Mouse (Mus musculus) heart, embryonic 16.5 days (tissue): ENCODE measurements around the gene Hes2. TPM values are rescaled to one million over a fixed set of nuclear protein-coding genes. Genes with fewer than 3 reads are reported as not detected.

Experiments used
- ATAC-seq: fragments of 200-750 bp; cut with Nextera tagmentation; replicated peaks from 2 replicates; pipeline ENCODE4 v1.8.0; 2017; ENCODE audit warnings: moderate number of reproducible peaks; ENCODE audit not compliant: insufficient read depth, low FRiP score; ENCODE audit errors: extremely low read depth
- H3K27ac ChIP-seq: fragments of 300-500 bp; sonication (generic); 2 replicates; pipeline ENCODE4 v1.5.1; 2014; ENCODE audit warnings: mild to moderate bottlenecking, low read length, control low read depth, moderate library complexity
- H3K27me3 ChIP-seq: fragments of 300-500 bp; sonication (generic); 2 replicates; pipeline ENCODE4 v1.6.1; 2014; ENCODE audit warnings: low read length, mixed read lengths; ENCODE audit not compliant: control insufficient read depth, insufficient read depth
- H3K36me3 ChIP-seq: fragments of 300-500 bp; sonication (generic); 2 replicates; pipeline ENCODE4 v1.6.1; 2014; ENCODE audit not compliant: control insufficient read depth, insufficient read depth
- H3K4me1 ChIP-seq: fragments of 300-500 bp; sonication (generic); 2 replicates; pipeline ENCODE4 v1.6.1; 2014; ENCODE audit warnings: low read length, mixed read lengths; ENCODE audit not compliant: control insufficient read depth, insufficient read depth
- H3K4me2 ChIP-seq: fragments of 300-500 bp; sonication (generic); 2 replicates; pipeline ENCODE4 v1.6.1; 2014; ENCODE audit warnings: low read depth, mild to moderate bottlenecking, control low read depth, low read length
- H3K4me3 ChIP-seq: fragments of 300-500 bp; sonication (generic); 2 replicates; pipeline ENCODE4 v1.5.1; 2014; ENCODE audit warnings: mild to moderate bottlenecking, control low read depth, low read length
- H3K9ac ChIP-seq: fragments of 300-500 bp; sonication (generic); 2 replicates; pipeline ENCODE4 v1.6.1; 2014; ENCODE audit warnings: low read length, control low read depth
- H3K9me3 ChIP-seq: fragments of 300-500 bp; sonication (generic); replicated peaks from 2 replicates; pipeline ENCODE4 v1.6.1; 2016; ENCODE audit warnings: low read length; ENCODE audit not compliant: control insufficient read depth
- WGBS: fragments of 180-500 bp; shearing (Covaris S2); extraction: QIAGEN DNeasy Blood & Tissue Kit; methylation state at CpG from one replicate; pipeline ENCODE4 v1.1.7; 2014; 5-methylcytosine and 5-hydroxymethylcytosine counted together
- polyA plus RNA-seq: library from polyadenylated mRNA; unstranded; fragments of >200 nt; fragmentation: Nextera tagmentation; extraction: Ambion mirVana; gene quantifications from 2 replicates; pipeline ENCODE4 v1.2.1, GENCODE M21; 2015

Gene Hes2
- polyA plus RNA-seq, 1 experiment from 2014 or later, result 0.14 TPM

- H3K9me3 ChIP-seq, result no peaks in the 10 kb centered on the region
- H3K9ac ChIP-seq, result no peak overlapping the region
- H3K4me2 ChIP-seq, result peak overlapping the region; percentile 49
- H3K4me1 ChIP-seq, result peaks cover 27% of the 10 kb centered on the region
- peak overlapping the region; percentile 24 for H3K4me3 ChIP-seq
- no peak overlapping the region for H3K27ac ChIP-seq
- H3K27me3 ChIP-seq, result peaks cover 82% of the 10 kb centered on the region
- 2% methylated on average over 31 of the region's 31 CpGs for WGBS
- H3K36me3 ChIP-seq, result no peaks in the 10 kb centered on the region
- no peak for ATAC-seq
Measured at GRCm38 (mm10) chr4:152120311-152121182, 38.1 kb upstream of the Hes2 start.

GRCm38 (mm10) chr4:152121183-152121505, 37.5 kb upstream of the Hes2 start:
- H3K27me3 ChIP-seq, result peaks cover 88% of the 10 kb centered on the region
- peaks cover 26% of the 10 kb centered on the region for H3K4me1 ChIP-seq
- no peak overlapping the region for H3K9ac ChIP-seq
- H3K27ac ChIP-seq, result no peak overlapping the region
- WGBS, result 2% methylated on average over 12 of the region's 12 CpGs
- no peak for ATAC-seq
- H3K9me3 ChIP-seq, result no peaks in the 10 kb centered on the region
- peak overlapping the region; percentile 49 for H3K4me2 ChIP-seq
- H3K4me3 ChIP-seq, result peak overlapping the region; percentile 24
- H3K36me3 ChIP-seq, result no peaks in the 10 kb centered on the region

- no peak for ATAC-seq
- Histone ChIP-seq H3K36me3 (no peaks in the 10 kb centered on the region), H3K27me3 (peaks cover 90% of the 10 kb centered on the region), H3K27ac (no peak overlapping the region), H3K9ac (no peak overlapping the region), H3K4me3 (no peak overlapping the region), H3K4me1 (peaks cover 31% of the 10 kb centered on the region), H3K9me3 (no peaks in the 10 kb centered on the region), H3K4me2 (peak overlapping the region; percentile 55)
- WGBS, result 17% methylated on average over 13 of the region's 13 CpGs
Measured at GRCm38 (mm10) chr4:152124361-152124961, 34.2 kb upstream of the Hes2 start.

GRCm38 (mm10) chr4:152125161-152126025, 33.3 kb upstream of the Hes2 start:
- Histone ChIP-seq H3K36me3 (no peaks in the 10 kb centered on the region), H3K4me1 (peaks cover 24% of the 10 kb centered on the region), H3K9me3 (no peaks in the 10 kb centered on the region), H3K27ac (no peak overlapping the region), H3K4me2 (peak overlapping the region; percentile 55), H3K9ac (peak overlapping the region; percentile 30; the same call in 1 of the 2 replicates), H3K27me3 (peaks cover 90% of the 10 kb centered on the region), H3K4me3 (peak overlapping the region; percentile 46)
- 7% methylated on average over 56 of the region's 56 CpGs for WGBS
- ATAC-seq, result peak; percentile 30; the same call in 1 of the 2 replicates

- Histone ChIP-seq H3K4me1 (peaks cover 19% of the 10 kb centered on the region), H3K9ac (peak overlapping the region; percentile 48), H3K36me3 (no peaks in the 10 kb centered on the region), H3K27me3 (peaks cover 89% of the 10 kb centered on the region), H3K9me3 (no peaks in the 10 kb centered on the region), H3K4me3 (peak overlapping the region; percentile 46), H3K4me2 (peak overlapping the region; percentile 55), H3K27ac (no peak overlapping the region)
- no peak for ATAC-seq
- WGBS, result 7% methylated on average over 65 of the region's 65 CpGs
Measured at GRCm38 (mm10) chr4:152126026-152126920, 32.4 kb upstream of the Hes2 start.

- Histone ChIP-seq H3K4me1 (peaks cover 23% of the 10 kb centered on the region), H3K27me3 (peaks cover 93% of the 10 kb centered on the region), H3K27ac (no peak overlapping the region), H3K4me3 (no peak overlapping the region), H3K9me3 (no peaks in the 10 kb centered on the region), H3K4me2 (no peak overlapping the region), H3K36me3 (no peaks in the 10 kb centered on the region), H3K9ac (no peak overlapping the region)
- ATAC-seq, result no peak
- WGBS, result 94% methylated on average over 11 of the region's 11 CpGs
Measured at GRCm38 (mm10) chr4:152127884-152128283, 30.8 kb upstream of the Hes2 start.

DNA sequence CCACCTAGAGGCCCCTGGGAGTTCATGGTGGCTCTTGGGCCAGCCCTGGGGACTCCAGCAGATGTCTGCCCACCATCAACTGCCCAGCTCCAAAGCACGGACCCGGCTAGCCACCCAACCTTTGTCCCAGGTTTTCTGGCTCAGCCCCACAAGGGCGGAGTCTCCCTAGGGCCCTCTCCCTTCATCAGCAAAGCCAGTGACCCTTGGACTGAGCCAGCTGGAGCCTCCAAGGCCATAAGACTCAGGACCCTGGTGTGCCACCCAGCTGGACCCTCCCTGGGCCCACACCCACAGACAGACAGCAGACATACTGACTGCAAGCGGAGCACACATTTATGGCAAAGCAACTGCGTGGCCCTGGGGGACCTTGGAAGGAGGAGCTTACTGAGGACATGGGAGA, 29.9 kb upstream of the Hes2 start:
- no peak overlapping the region for H3K4me3 ChIP-seq
- no peak overlapping the region for H3K27ac ChIP-seq
- no peak for ATAC-seq
- H3K4me1 ChIP-seq, result peaks cover 23% of the 10 kb centered on the region
- no peaks in the 10 kb centered on the region for H3K36me3 ChIP-seq
- H3K9me3 ChIP-seq, result no peaks in the 10 kb centered on the region
- peaks cover 93% of the 10 kb centered on the region for H3K27me3 ChIP-seq
- no peak overlapping the region for H3K4me2 ChIP-seq
- WGBS, result 71% methylated on average over 5 of the region's 5 CpGs
- no peak overlapping the region for H3K9ac ChIP-seq

DNA sequence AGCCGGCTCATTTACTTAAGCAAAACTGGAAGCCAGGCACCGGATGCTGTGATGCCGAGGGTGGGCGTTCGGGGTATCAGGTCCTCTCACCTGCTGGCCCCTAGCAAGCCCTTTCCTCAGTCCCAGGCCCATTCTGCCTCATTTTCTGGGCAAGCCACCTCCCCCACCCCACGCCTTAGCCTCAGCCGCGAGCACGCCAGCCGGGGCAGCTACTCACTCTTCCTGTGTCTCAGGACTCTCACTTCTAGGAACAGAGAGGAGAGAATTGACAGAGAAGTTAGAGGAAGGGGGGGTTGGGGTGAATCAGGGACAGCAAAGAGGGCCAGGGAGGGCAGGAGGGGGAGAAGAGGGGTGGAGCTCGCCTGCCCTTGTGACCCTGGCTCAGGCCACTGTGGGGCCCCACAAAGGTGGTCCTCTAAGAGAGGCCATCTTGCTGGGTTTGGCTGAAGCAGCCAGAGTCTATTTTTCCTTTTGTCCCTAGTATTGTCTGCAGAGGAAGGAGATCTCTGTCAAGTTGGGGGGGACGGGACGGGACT, 29.2 kb upstream of the Hes2 start:
- no peak for ATAC-seq
- Histone ChIP-seq H3K36me3 (no peaks in the 10 kb centered on the region), H3K4me3 (no peak overlapping the region), H3K27ac (no peak overlapping the region), H3K9ac (no peak overlapping the region), H3K4me2 (no peak overlapping the region), H3K27me3 (peaks cover 93% of the 10 kb centered on the region), H3K9me3 (no peaks in the 10 kb centered on the region), H3K4me1 (peaks cover 23% of the 10 kb centered on the region)
- 56% methylated on average over 13 of the region's 13 CpGs for WGBS
